Mouse (Mus musculus) liver, embryonic 15.5 days (tissue): ENCODE data around the gene Cipc. TPM values are rescaled to one million over a fixed set of nuclear protein-coding genes. Genes with fewer than 3 reads are reported as not detected.

Experiments used
- ATAC-seq: fragments of 200-750 bp; cut with Nextera tagmentation; 2 replicates; pipeline ENCODE4 v1.8.0; 2017; ENCODE audit warnings: moderate number of reproducible peaks, mild to moderate bottlenecking, moderate library complexity; ENCODE audit not compliant: insufficient read depth
- H3K27ac ChIP-seq: fragments of 300-500 bp; sonication (generic); replicated peaks from 2 replicates; pipeline ENCODE4 v1.5.1; 2015; ENCODE audit warnings: mild to moderate bottlenecking, inconsistent platforms
- H3K27me3 ChIP-seq: fragments of 300-500 bp; sonication (generic); 2 replicates; pipeline ENCODE4 v1.6.1; 2015; ENCODE audit warnings: mild to moderate bottlenecking, inconsistent platforms
- H3K36me3 ChIP-seq: fragments of 300-500 bp; sonication (generic); replicated peaks from 2 replicates; pipeline ENCODE4 v1.6.1; 2015; ENCODE audit warnings: moderate library complexity, mild to moderate bottlenecking, inconsistent platforms
- H3K4me1 ChIP-seq: fragments of 300-500 bp; sonication (generic); replicated peaks from 2 replicates; pipeline ENCODE4 v1.6.1; 2015; ENCODE audit warnings: inconsistent platforms
- H3K4me2 ChIP-seq: fragments of 300-500 bp; sonication (generic); 2 replicates; pipeline ENCODE4 v1.6.1; 2015; ENCODE audit warnings: moderate library complexity, mild to moderate bottlenecking, inconsistent platforms
- H3K4me3 ChIP-seq: fragments of 300-500 bp; sonication (generic); replicated peaks from 2 replicates; pipeline ENCODE4 v1.5.1; 2015; ENCODE audit warnings: mild to moderate bottlenecking, inconsistent platforms
- H3K9ac ChIP-seq: fragments of 300-500 bp; sonication (generic); 2 replicates; pipeline ENCODE4 v1.6.1; 2015; ENCODE audit warnings: moderate library complexity, mild to moderate bottlenecking, inconsistent platforms
- H3K9me3 ChIP-seq: fragments of 300-500 bp; sonication (generic); replicated peaks from 2 replicates; pipeline ENCODE4 v1.6.1; 2016; ENCODE audit warnings: inconsistent platforms
- WGBS: fragments of 180-500 bp; shearing (Covaris S2); methylation state at CpG from one replicate; pipeline ENCODE4 v1.1.7; 2015; ENCODE audit warnings: mixed read lengths; ENCODE audit not compliant: insufficient replicate concordance; 5-methylcytosine and 5-hydroxymethylcytosine counted together
- polyA plus RNA-seq: library from polyadenylated mRNA; unstranded; fragments of >200 nt; fragmentation: Nextera tagmentation; extraction: Ambion mirVana; gene quantifications from 2 replicates; pipeline ENCODE4 v1.2.1, GENCODE M21; 2015

The Cipc gene
- polyA plus RNA-seq, 1 experiment from 2014 or later = 8.2 TPM

DNA sequence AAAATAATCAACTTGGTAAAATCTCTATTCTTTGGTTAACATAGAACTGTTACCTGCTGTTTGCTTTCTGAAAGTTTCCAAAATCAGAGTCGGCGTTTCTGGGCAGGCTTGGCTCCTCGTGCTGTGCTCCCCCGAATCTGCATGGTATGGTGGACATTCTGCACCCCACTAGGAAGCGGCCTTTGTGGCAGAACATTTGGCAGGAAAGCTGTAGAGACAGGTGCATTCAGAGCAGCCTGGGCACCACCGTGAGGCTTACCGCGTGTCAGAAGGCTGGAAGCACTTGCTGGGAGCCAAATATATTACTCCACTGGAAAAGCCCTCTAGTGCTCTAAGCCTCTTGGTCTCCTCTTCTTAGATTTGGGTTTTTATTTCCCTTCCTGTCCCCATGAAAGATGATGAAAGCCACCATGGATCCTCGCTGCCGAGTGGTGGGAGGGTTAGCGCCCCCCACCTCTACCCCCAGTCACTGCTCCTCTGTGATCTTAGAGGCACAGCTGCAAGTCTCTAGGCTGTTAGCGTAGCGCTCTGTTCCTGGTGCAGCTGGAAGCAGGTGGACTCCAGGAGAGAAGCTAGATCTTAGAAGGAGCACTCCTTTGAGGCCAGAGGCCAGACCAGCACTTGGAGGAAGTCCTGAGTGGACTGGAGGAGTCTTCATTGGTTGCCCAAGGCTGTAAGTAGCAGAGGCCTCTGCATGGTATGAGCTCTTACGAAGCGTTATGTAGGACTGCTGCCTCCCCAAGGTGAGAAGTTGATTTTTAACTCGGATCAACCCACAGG is 17.6 kb downstream of the Cipc start:
- Histone ChIP-seq H3K27ac (no peak overlapping the region), H3K4me1 (peaks cover 23% of the 10 kb centered on the region), H3K9ac (no peak overlapping the region), H3K27me3 (no peaks in the 10 kb centered on the region), H3K4me2 (no peak overlapping the region), H3K9me3 (no peaks in the 10 kb centered on the region), H3K4me3 (no peak overlapping the region), H3K36me3 (peaks cover 52% of the 10 kb centered on the region)
- 82% methylated on average over 16 of the region's 16 CpGs for WGBS
- ATAC-seq = no peak

DNA sequence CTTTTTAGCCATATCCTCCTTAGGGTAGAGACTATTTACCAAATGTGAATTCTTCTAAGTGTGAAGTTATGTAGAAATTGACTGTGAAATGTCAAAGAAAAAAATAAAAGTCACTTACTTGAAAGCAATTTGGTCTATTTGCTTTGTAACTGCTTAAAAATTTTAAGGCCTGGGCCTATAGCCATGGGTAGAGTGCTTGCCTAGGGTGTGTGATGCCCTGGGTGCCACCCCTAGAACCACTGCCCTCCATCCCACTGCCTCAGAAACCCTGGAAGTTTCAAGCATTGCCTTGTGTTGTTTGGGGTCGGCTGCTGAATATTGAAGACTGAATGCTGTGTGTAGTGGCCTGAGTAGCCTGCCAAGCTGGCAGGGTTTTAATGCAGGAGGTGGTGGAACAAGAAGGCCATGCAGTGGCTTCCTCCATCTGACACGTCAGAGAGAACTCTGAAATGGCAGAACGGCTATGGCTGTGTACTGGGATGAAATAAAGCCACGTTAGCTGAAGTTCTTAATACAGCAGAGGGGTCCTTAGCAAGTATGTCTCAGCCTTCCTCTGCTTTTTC is 18.5 kb downstream of the Cipc start:
- Histone ChIP-seq H3K9me3 (no peaks in the 10 kb centered on the region), H3K4me3 (no peak overlapping the region), H3K4me1 (peaks cover 27% of the 10 kb centered on the region), H3K4me2 (no peak overlapping the region), H3K36me3 (peaks cover 43% of the 10 kb centered on the region), H3K27ac (no peak overlapping the region), H3K27me3 (no peaks in the 10 kb centered on the region), H3K9ac (no peak overlapping the region)
- WGBS = 77% methylated on average over 4 of the region's 4 CpGs
- ATAC-seq = no peak

DNA sequence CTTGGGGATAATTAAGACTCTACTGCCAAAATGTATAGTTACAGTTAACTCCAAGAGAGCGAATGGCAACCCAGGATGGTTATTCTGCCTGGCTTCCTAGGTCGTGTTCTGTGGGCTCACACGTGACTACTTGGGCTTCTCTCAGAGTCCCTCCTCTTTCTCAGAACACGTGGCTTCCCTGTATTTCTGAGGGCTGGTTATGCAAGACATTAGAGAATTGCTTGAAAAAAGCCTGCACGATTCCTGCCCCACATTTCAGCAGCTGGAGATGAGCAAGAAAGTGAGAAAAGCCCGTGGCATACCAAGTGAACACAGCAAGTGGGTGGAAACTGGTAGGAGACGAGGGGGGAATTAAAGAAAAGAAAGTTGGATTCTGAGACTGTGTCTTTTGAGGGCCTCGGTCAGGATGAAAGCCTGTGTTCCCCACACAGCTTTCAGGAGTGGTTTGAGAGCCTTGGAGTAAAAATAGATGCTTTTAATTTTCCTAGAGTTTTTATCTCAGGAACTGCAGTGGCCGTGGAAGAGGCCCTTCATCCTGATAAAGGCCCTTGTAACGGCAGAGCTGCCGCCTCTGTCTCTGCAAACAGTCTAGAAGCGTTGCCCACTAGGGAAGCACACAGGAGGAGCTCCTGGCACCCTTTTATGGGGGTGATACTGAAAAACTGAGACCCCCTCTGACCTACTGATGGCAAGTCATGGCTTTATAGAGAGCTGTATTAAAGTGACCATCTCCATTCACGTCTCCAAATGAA is 21.8 kb downstream of the Cipc start:
- H3K9ac ChIP-seq = 0 out of 2 replicates have a peak overlapping the region, but pooled peaks have one; percentile 3
- H3K9me3 ChIP-seq = no peaks in the 10 kb centered on the region
- 20% methylated on average over 13 of the region's 13 CpGs for WGBS
- peak overlapping the region; percentile 21 for H3K27ac ChIP-seq
- peak; percentile 78 for ATAC-seq
- no peaks in the 10 kb centered on the region for H3K27me3 ChIP-seq
- peak overlapping the region; percentile 54 for H3K4me2 ChIP-seq
- no peak overlapping the region; the same call in 1 of the 2 replicates for H3K4me3 ChIP-seq
- peaks cover 36% of the 10 kb centered on the region for H3K4me1 ChIP-seq
- peaks cover 10% of the 10 kb centered on the region for H3K36me3 ChIP-seq

DNA sequence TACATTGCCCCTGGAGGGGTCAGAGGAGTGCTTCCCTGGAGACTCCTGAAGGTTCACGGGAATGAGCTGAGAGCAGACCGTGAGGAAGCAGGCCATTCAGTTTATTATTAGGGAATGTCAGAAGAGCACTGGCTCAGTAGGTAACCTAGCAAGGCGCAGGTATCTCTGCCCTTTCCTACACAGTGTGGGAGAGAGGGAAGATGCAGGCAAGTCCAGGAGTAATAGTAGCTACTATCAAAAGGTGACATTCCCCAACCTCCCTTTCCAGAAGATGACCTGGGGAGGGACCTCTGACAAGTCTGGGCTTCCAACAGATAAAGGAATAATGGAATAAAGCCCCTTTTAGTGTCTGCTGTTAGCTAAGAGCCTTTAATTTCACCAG is 22.4 kb downstream of the Cipc start:
- peak; percentile 59 for ATAC-seq
- 63% methylated on average over 3 of the region's 3 CpGs for WGBS
- H3K27me3 ChIP-seq = no peaks in the 10 kb centered on the region
- H3K4me3 ChIP-seq = no peak overlapping the region; the same call in 1 of the 2 replicates
- H3K9ac ChIP-seq = 0 out of 2 replicates have a peak overlapping the region, but pooled peaks have one; percentile 3
- peaks cover 8% of the 10 kb centered on the region; the same call in 1 of the 2 replicates for H3K36me3 ChIP-seq
- peak overlapping the region; percentile 54 for H3K4me2 ChIP-seq
- H3K9me3 ChIP-seq = no peaks in the 10 kb centered on the region
- H3K27ac ChIP-seq = peak overlapping the region; percentile 21
- peaks cover 39% of the 10 kb centered on the region for H3K4me1 ChIP-seq

DNA sequence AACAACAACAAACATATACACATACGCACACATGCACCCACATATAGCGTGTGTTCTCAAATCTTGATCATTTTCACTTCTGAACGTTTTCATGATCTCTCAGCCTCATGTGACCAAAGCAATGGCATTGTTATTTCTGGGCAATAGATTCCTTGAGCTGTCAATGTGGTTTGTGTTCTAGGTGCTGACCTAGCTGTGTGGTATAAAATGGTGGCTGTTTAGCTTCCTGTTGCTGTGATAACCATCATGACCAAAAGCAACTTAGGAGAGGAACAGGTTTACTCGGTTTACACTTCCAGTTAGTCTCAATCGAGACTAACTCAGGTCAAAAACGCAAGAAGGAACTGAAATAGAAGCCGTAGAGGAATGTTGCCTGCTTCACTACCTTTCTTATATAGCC is 24.2 kb downstream of the Cipc start:
- no peak overlapping the region for H3K27ac ChIP-seq
- no peak overlapping the region for H3K4me2 ChIP-seq
- peaks cover 47% of the 10 kb centered on the region for H3K4me1 ChIP-seq
- no peaks in the 10 kb centered on the region for H3K27me3 ChIP-seq
- no peak overlapping the region for H3K4me3 ChIP-seq
- 67% methylated on average over 7 of the region's 7 CpGs for WGBS
- ATAC-seq = no peak
- no peaks in the 10 kb centered on the region for H3K36me3 ChIP-seq
- H3K9me3 ChIP-seq = no peaks in the 10 kb centered on the region
- H3K9ac ChIP-seq = no peak overlapping the region

DNA sequence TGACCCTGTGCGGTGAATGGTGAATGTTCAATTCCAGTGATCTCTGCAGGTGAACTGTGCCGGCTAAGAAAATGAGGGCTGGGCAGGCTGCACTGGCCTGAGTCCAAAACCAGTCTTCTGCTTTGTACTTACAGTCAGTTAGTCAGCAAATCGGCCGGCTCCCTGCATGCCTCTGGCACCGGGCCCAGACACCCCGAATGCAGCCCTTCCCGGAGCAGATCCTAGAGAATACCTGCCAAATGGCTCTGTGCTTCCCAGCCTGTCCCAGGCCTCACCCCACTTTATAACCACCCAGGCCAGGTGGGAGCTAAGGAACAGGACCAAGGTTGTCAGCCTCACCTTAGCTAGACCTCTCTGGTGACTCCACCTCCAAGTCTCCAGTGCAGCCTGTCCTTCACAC is 26.4 kb downstream of the Cipc start:
- 43% methylated on average over 7 of the region's 7 CpGs for WGBS
- H3K27me3 ChIP-seq = peaks cover 15% of the 10 kb centered on the region
- H3K4me3 ChIP-seq = no peak overlapping the region
- ATAC-seq = no peak
- no peak overlapping the region for H3K4me2 ChIP-seq
- H3K27ac ChIP-seq = no peak overlapping the region
- H3K9ac ChIP-seq = no peak overlapping the region
- H3K9me3 ChIP-seq = no peaks in the 10 kb centered on the region
- peaks cover 36% of the 10 kb centered on the region for H3K4me1 ChIP-seq
- no peaks in the 10 kb centered on the region for H3K36me3 ChIP-seq

DNA sequence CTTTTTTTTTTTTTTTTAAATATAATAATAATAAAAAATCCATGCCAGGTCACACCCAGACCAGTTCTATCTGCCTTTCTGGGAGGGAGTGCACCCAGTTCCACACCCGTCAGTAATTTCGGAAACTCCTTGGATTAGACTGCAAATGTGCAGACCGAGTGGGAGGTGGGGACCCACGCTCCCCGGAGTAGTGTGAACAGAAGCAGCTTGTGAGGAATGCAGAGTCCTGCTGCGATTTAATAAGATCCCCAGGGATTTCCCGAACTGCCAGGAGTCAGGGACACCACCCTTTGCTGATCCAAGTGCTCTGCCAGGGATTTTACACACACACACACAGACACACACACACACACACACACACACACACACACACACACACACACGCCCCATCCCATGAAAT is 26.9 kb downstream of the Cipc start:
- no peaks in the 10 kb centered on the region for H3K36me3 ChIP-seq
- H3K9me3 ChIP-seq = no peaks in the 10 kb centered on the region
- WGBS = 55% methylated on average over 8 of the region's 8 CpGs
- H3K4me3 ChIP-seq = no peak overlapping the region
- H3K27ac ChIP-seq = no peak overlapping the region
- ATAC-seq = no peak
- no peak overlapping the region for H3K9ac ChIP-seq
- peaks cover 20% of the 10 kb centered on the region for H3K27me3 ChIP-seq
- peaks cover 31% of the 10 kb centered on the region for H3K4me1 ChIP-seq
- no peak overlapping the region for H3K4me2 ChIP-seq

DNA sequence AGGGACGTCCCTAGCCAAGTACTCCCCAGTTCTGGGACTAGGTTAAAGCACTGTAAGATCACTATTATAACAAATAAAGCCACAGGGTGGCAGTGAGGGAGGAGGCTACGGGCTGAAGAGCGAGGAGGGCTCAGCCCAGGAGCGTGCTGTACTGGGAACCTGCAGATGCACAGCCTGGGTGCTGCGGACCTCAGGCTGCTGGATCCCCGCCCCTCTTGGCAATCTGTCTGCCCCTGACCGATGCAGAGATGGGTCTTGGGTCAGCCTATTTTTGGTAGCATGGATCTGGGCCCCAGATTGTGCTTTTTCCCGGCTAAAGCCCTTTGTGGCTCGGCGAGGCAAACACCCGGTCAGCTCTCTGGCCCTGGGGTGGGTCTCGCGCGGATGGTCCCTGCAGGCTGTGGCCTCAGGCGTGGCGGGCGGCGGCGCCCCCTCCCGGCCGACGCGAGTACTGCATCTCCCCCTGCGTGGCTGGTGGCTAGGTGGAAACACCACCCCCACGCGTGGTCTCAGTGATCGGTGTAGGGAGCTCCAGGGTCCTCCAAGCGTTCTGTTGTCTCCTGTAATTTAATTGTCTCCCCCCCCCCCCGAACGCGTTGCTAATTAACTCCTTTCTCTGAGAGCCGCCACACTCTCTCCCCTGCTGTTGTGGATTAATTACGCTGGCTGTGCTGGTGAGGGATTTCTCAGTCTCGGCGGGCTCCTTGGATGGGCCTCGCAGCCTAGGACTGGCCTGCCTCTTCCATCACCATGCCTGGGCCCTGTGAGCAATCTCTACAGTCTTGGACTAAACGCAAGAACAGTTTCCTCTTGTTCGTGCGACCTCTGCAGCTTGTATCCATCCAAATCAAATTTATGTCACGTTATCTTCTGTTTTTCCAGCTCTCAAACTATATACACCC is 27.8 kb downstream of the Cipc start:
- H3K9ac ChIP-seq = no peak overlapping the region; the same call in 1 of the 2 replicates
- ATAC-seq = peak; percentile 51
- WGBS = 13% methylated on average over 40 of the region's 40 CpGs
- H3K9me3 ChIP-seq = no peaks in the 10 kb centered on the region
- H3K36me3 ChIP-seq = no peaks in the 10 kb centered on the region
- H3K4me2 ChIP-seq = peak overlapping the region; percentile 69
- H3K4me3 ChIP-seq = peak overlapping the region; percentile 35
- H3K27me3 ChIP-seq = peaks cover 25% of the 10 kb centered on the region
- peaks cover 23% of the 10 kb centered on the region for H3K4me1 ChIP-seq
- no peak overlapping the region for H3K27ac ChIP-seq

DNA sequence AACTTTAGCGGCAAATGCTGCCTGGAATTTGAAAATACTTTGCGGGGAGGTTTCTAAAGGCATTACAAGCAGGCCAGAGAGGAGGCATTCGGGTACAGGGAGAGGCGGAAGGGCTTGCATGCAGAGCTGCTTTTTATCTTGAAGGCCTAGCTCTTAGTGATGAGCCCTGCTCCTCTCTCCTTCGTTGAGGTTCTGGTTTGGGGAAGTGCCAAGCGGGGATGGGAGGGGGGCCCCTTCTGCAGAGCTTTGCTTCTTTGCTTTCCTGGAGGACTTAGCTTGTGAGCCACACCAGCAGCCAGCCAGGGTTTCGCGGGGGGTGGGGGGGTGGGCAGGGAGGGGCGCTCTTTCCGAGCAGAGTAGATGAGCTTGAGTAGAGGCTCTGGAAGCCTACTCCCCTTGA is 28.9 kb downstream of the Cipc start:
- Histone ChIP-seq H3K9ac (no peak overlapping the region), H3K9me3 (no peaks in the 10 kb centered on the region), H3K4me3 (no peak overlapping the region), H3K4me2 (no peak overlapping the region), H3K36me3 (no peaks in the 10 kb centered on the region), H3K27me3 (peaks cover 37% of the 10 kb centered on the region), H3K27ac (no peak overlapping the region), H3K4me1 (peaks cover 19% of the 10 kb centered on the region)
- ATAC-seq = no peak
- WGBS = 33% methylated on average over 10 of the region's 10 CpGs

DNA sequence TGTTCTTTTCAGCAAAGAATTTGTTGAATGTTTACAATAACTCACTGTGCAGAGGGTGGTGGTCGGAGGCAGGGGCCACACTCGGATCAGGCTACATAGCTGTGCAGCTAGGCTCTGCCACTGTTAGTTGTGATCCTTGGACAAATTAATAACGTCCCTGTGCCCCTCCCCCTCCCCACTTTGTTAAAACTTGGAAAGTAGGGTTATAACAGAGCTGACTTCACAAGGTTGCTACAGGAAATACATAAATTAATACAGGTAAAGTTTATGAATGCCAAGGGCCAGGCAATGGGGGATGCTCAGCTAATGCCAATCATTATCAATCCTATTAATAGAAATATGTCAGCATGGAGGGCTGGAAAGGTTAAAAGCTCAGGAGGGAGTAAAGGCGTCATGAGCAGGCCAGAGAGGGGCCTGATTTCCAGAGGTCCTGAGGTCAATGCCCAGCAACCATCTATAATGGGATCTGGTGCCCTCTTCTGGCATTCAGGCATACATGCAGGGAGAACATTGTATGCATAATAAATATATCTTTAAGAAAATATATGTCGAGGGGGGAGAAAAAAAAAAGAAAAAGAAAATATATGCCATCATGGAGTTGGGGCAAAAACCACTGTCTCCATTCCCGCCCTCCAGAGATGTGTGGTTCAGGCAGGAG is 29.8 kb downstream of the Cipc start:
- H3K36me3 ChIP-seq = no peaks in the 10 kb centered on the region
- H3K4me1 ChIP-seq = peaks cover 19% of the 10 kb centered on the region
- H3K27ac ChIP-seq = no peak overlapping the region
- no peak overlapping the region for H3K4me3 ChIP-seq
- H3K27me3 ChIP-seq = peaks cover 45% of the 10 kb centered on the region
- ATAC-seq = no peak
- H3K9me3 ChIP-seq = no peaks in the 10 kb centered on the region
- H3K9ac ChIP-seq = no peak overlapping the region
- WGBS = 40% methylated on average over 6 of the region's 6 CpGs
- H3K4me2 ChIP-seq = no peak overlapping the region
